In genomic region chr2:180910928-180911327, GRCm38 (mm10) we compare ENCODE assay signal across 23 mouse cellular contexts. TPM values are rescaled to one million over a fixed set of nuclear protein-coding genes. Genes with fewer than 3 reads are reported as not detected.
DNase-seq lines count a peak whose midpoint lies in the region; ATAC-seq and TF ChIP-seq lines count a peak whose summit lies in the region.
"Had no signal": no experiment of that assay in that cellular context is flagged by ENCODE, and none has a peak within 500 bp of the region (broad histone marks: within the 10 kb centered on the region; RNA-seq: fewer than 3 reads in every experiment).

No protein-coding gene starts in this region.

- no peak overlapping the region for H3K4me3 ChIP-seq in kidney, embryonic 15.5 days (replicated peaks)
- H3K4me3 ChIP-seq in lung, postnatal 0 days (ENCODE audit: low read depth, low read length) = no peak overlapping the region
- H3K4me3 ChIP-seq: embryonic facial prominence, embryonic 15.5 days; erythroblast, embryonic 14.5 days; forebrain, embryonic 10.5 days; gastrocnemius, adult 2 months; heart, embryonic 12.5 days; hindbrain, embryonic 10.5 days had no signal

- ATAC-seq in kidney, embryonic 15.5 days (replicated peaks; ENCODE audit: low FRiP score) = peak; percentile 18; the same call in 1 of the 2 replicates
- ATAC-seq in lung, postnatal 0 days = peak; percentile 75
- ATAC-seq in activated CD4-positive, CD25-positive, alpha-beta regulatory T cell, adult 4 months = no peak
- ATAC-seq: forebrain, embryonic 14.5 days; Patski had no signal

- no peak for TF ChIP-seq EP300 in lung, postnatal 0 days (IDR thresholded peaks at IDR 0.05)

- peaks cover 90% of the 10 kb centered on the region for H3K36me3 ChIP-seq in kidney, embryonic 15.5 days
- peaks cover 19% of the 10 kb centered on the region; the same call in 1 of the 2 replicates for H3K36me3 ChIP-seq in lung, postnatal 0 days (ENCODE audit: insufficient read depth, low read length)

- DNase-seq in kidney, postnatal 4 days = no peak
- DNase-seq in lung, postnatal 0 days (ENCODE audit: low spot score) = no peak
- DNase-seq in lung, postnatal 10 days = no peak
- peak; percentile 52 for DNase-seq in brain, adult 2 months (ENCODE audit: low read depth, low spot score)
- DNase-seq: adrenal gland, adult 8-10 months; adrenal gland, postnatal 36 days; cerebellum, adult 11 months; cerebellum, adult 8-10 months; cerebellum, postnatal 14 days; embryo, embryonic 11 days; gastrocnemius, adult 2 months; gastrocnemius, postnatal 25 days had no signal

- 89% methylated on average over 12 of the region's 12 CpGs for WGBS in kidney, embryonic 15.5 days
- WGBS in lung, postnatal 0 days = 75% methylated on average over 12 of the region's 12 CpGs

- no peak overlapping the region for H3K9ac ChIP-seq in kidney, embryonic 15.5 days
- no peak overlapping the region for H3K9ac ChIP-seq in lung, postnatal 0 days (replicated peaks; ENCODE audit: low read depth)
- H3K9ac ChIP-seq: embryonic facial prominence, embryonic 15.5 days; heart, embryonic 12.5 days; hindbrain, embryonic 14.5 days had no signal

- H3K4me2 ChIP-seq in kidney, embryonic 15.5 days = no peak overlapping the region
- no peak overlapping the region for H3K4me2 ChIP-seq in lung, postnatal 0 days (replicated peaks; ENCODE audit: low read depth, low read length)
- H3K4me2 ChIP-seq: embryonic facial prominence, embryonic 15.5 days; heart, embryonic 12.5 days; hindbrain, embryonic 14.5 days had no signal

- H3K9me3 ChIP-seq in kidney, embryonic 15.5 days (replicated peaks) = no peaks in the 10 kb centered on the region
- H3K9me3 ChIP-seq in lung, postnatal 0 days (ENCODE audit: low read length) = no peaks in the 10 kb centered on the region
- H3K9me3 ChIP-seq: embryonic facial prominence, embryonic 15.5 days; forebrain, embryonic 10.5 days; heart, embryonic 12.5 days; hindbrain, embryonic 10.5 days had no signal

- H3K27ac ChIP-seq in kidney, embryonic 15.5 days = no peak overlapping the region
- H3K27ac ChIP-seq in lung, postnatal 0 days (ENCODE audit: low read length) = no peak overlapping the region
- H3K27ac ChIP-seq: embryonic facial prominence, embryonic 15.5 days; forebrain, embryonic 10.5 days; gastrocnemius, adult 2 months; hindbrain, embryonic 10.5 days; hindbrain, embryonic 14.5 days had no signal

- no peak for TF ChIP-seq CTCF in lung, postnatal 0 days (IDR thresholded peaks at IDR 0.05)

- H3K27me3 ChIP-seq in kidney, embryonic 15.5 days = no peaks in the 10 kb centered on the region
- H3K27me3 ChIP-seq in lung, postnatal 0 days (replicated peaks; ENCODE audit: insufficient read depth, low read length) = no peaks in the 10 kb centered on the region
- H3K27me3 ChIP-seq: CH12.LX; embryonic facial prominence, embryonic 15.5 days; heart, embryonic 12.5 days; Patski had no signal

- no peaks in the 10 kb centered on the region for H3K4me1 ChIP-seq in kidney, embryonic 15.5 days
- no peaks in the 10 kb centered on the region; the same call in 1 of the 2 replicates for H3K4me1 ChIP-seq in lung, postnatal 0 days (ENCODE audit: insufficient read depth, low read depth, low read length)

RNA-seq across cellular contexts. Expression of gene Ythdf1, which starts 9.8 kb away (rescaled TPM):
- 58.2 and 61.6 TPM in 2 replicates for polyA plus RNA-seq in kidney, embryonic 15.5 days (2015; fragmentation: Nextera tagmentation; extraction: Ambion mirVana)
- 40.3 and 42.4 TPM in 2 replicates for polyA plus RNA-seq in lung, postnatal 0 days (2015; fragmentation: Nextera tagmentation; extraction: Ambion mirVana)
- polyA plus RNA-seq in activated CD4-positive, CD25-positive, alpha-beta regulatory T cell, adult 4 months (2017; shearing (Covaris generic)) = 10 to 100 TPM in 1 of 2 experiments, 1 to 10 TPM in 1; 9.5 to 12.2 TPM

RNA-seq across cellular contexts. Expression of gene Birc7, which starts 17.9 kb away (rescaled TPM):
- polyA plus RNA-seq in kidney, embryonic 15.5 days (2015; fragmentation: Nextera tagmentation; extraction: Ambion mirVana) = not detected in 2 replicates
- not detected in 2 replicates for polyA plus RNA-seq in lung, postnatal 0 days (2015; fragmentation: Nextera tagmentation; extraction: Ambion mirVana)
- polyA plus RNA-seq in activated CD4-positive, CD25-positive, alpha-beta regulatory T cell, adult 4 months (2017; shearing (Covaris generic)) = not detected
- polyA plus RNA-seq: embryonic facial prominence, embryonic 15.5 days; erythroblast, embryonic 14.5 days; forebrain, embryonic 14.5 days; Patski had no signal

RNA-seq across cellular contexts. Expression of gene Nkain4, which starts 43.6 kb away (rescaled TPM):
- polyA plus RNA-seq in kidney, embryonic 15.5 days (2015; fragmentation: Nextera tagmentation; extraction: Ambion mirVana) = 33.4 and 34.5 TPM in 2 replicates
- polyA plus RNA-seq in lung, postnatal 0 days (2015; fragmentation: Nextera tagmentation; extraction: Ambion mirVana) = 110 and 113 TPM in 2 replicates
- polyA plus RNA-seq in activated CD4-positive, CD25-positive, alpha-beta regulatory T cell, adult 4 months (2017; shearing (Covaris generic)) = not detected
- polyA plus RNA-seq: erythroblast, embryonic 14.5 days had no signal

RNA-seq across cellular contexts. Expression of gene Arfgap1, which starts 56.1 kb away (rescaled TPM):
- polyA plus RNA-seq in kidney, embryonic 15.5 days (2015; fragmentation: Nextera tagmentation; extraction: Ambion mirVana) = 90.4 and 105 TPM in 2 replicates
- polyA plus RNA-seq in lung, postnatal 0 days (2015; fragmentation: Nextera tagmentation; extraction: Ambion mirVana) = 50.5 and 52.9 TPM in 2 replicates
- polyA plus RNA-seq in activated CD4-positive, CD25-positive, alpha-beta regulatory T cell, adult 4 months (2017; shearing (Covaris generic)) = 10 to 100 TPM; 40.5 to 50.4 TPM

Comparison
In these comparisons a context has a peak if more than half of its experiments do, and no peak if none do; other contexts are left out.
1. RNA of gene Nkain4, which starts 43.6 kb away (polyA plus RNA-seq): 110 to 113 TPM in lung, postnatal 0 days and 33.4 to 34.5 TPM in kidney, embryonic 15.5 days; not detected in activated CD4-positive, CD25-positive, alpha-beta regulatory T cell, adult 4 months; every median in the first group is over 10 times any median in the second.